Mouse (Mus musculus): ENCODE data around the gene Actr2.
A peak's percentile ranks its signal among the peaks of the same experiment; 100 is the strongest.

DNA sequence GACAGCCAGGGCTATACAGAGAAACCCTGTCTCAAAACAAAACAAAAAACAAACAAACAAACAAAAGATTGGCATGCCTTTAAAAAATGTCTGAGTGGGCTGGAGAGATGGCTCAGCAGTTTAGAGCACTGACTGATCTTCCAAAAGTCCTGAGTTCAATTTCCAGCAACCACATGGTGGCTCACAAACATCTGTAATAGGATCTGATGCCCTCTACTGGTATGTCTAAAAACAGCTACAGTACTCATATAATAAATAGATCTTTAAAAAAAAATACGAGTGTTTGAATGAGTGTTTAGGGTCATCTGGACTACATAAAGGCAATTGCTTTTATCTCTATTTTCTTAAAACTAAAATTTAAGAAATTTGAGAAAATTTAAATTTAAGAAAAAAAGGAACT lies 45.2 kb downstream of the Actr2 start:
- TF ChIP-seq CTCF (IDR thresholded peaks at IDR 0.05; ENCODE audit: low read depth) = peak; percentile 41; the same call in 1 of the 2 replicates
- no peak for TF ChIP-seq EP300 (IDR thresholded peaks at IDR 0.05; ENCODE audit: low read depth)

Measured in liver, embryonic 14.5 days (tissue).